Mouse (Mus musculus): ENCODE results near the gene Slc44a4.
A peak's percentile ranks its signal among the peaks of the same experiment; 100 is the strongest.

GRCm38 (mm10) chr17:34931061-34931734 lies 16.9 kb downstream of the Slc44a4 start, which contains the start of gene Neu1:
- peak; percentile 84; the same call in 1 of the 2 replicates for TF ChIP-seq POLR2A (IDR thresholded peaks at IDR 0.05; ENCODE audit: low read depth, low read length)
- TF ChIP-seq CTCF (IDR thresholded peaks at IDR 0.05; ENCODE audit: extremely low read depth, insufficient read length, insufficient replicate concordance, low read depth, low read length): peak; percentile 64; the same call in 1 of the 2 replicates
